Mouse (Mus musculus) heart, embryonic 11.5 days (tissue): ENCODE data around the gene Sprn. TPM values are rescaled to one million over a fixed set of nuclear protein-coding genes. Genes with fewer than 3 reads are reported as not detected.
A peak's percentile ranks its signal among the peaks of the same experiment; 100 is the strongest.

Experiments
- ATAC-seq: fragments of 200-750 bp; cut with Nextera tagmentation; replicated peaks from 2 replicates; pipeline ENCODE4 v1.8.0; 2017; ENCODE audit warnings: moderate library complexity; ENCODE audit not compliant: insufficient number of reproducible peaks, low FRiP score, low TSS enrichment
- H3K27ac ChIP-seq: fragments of 300-500 bp; sonication (generic); 2 replicates; pipeline ENCODE4 v1.5.1; 2014; ENCODE audit warnings: mild to moderate bottlenecking, low read depth, low read length
- H3K27me3 ChIP-seq: fragments of 300-500 bp; sonication (generic); 2 replicates; pipeline ENCODE4 v1.6.1; 2014; ENCODE audit warnings: mild to moderate bottlenecking, low read length, mixed read lengths; ENCODE audit not compliant: control insufficient read depth, insufficient read depth
- H3K36me3 ChIP-seq: fragments of 300-500 bp; sonication (generic); 2 replicates; pipeline ENCODE4 v1.6.1; 2014; ENCODE audit warnings: mild to moderate bottlenecking, low read length, moderate library complexity, mixed read lengths; ENCODE audit not compliant: control insufficient read depth, insufficient read depth
- H3K4me1 ChIP-seq: fragments of 300-500 bp; sonication (generic); 2 replicates; pipeline ENCODE4 v1.6.1; 2014; ENCODE audit warnings: low read length; ENCODE audit not compliant: control insufficient read depth, insufficient read depth
- H3K4me2 ChIP-seq: fragments of 300-500 bp; sonication (generic); 2 replicates; pipeline ENCODE4 v1.6.1; 2014; ENCODE audit warnings: mild to moderate bottlenecking, moderate library complexity
- H3K4me3 ChIP-seq: fragments of 300-500 bp; sonication (generic); 2 replicates; pipeline ENCODE4 v1.5.1; 2014; ENCODE audit warnings: low read depth, low read length
- H3K9ac ChIP-seq: fragments of 300-500 bp; sonication (generic); 2 replicates; pipeline ENCODE4 v1.6.1; 2014; ENCODE audit warnings: mild to moderate bottlenecking, low read depth, low read length, moderate library complexity
- H3K9me3 ChIP-seq: fragments of 300-500 bp; sonication (generic); replicated peaks from 2 replicates; pipeline ENCODE4 v1.6.1; 2016; ENCODE audit warnings: low read length; ENCODE audit not compliant: control insufficient read depth
- WGBS: fragments of 180-500 bp; shearing (Covaris S2); extraction: QIAGEN DNeasy Blood & Tissue Kit; methylation state at CpG from one replicate; pipeline ENCODE4 v1.1.7; 2014; ENCODE audit not compliant: insufficient replicate concordance; 5-methylcytosine and 5-hydroxymethylcytosine counted together
- polyA plus RNA-seq: library from polyadenylated mRNA; unstranded; fragments of >200 nt; fragmentation: Nextera tagmentation; extraction: Ambion mirVana; gene quantifications from 2 replicates; pipeline ENCODE4 v1.2.1, GENCODE M21; 2014

Gene Sprn
- polyA plus RNA-seq, 1 experiment from 2014 or later = 0.04 TPM

GRCm38 (mm10) chr7:140124382-140124781 is 30.3 kb downstream of the Sprn start:
- no peaks in the 10 kb centered on the region for H3K9me3 ChIP-seq
- no peak for ATAC-seq
- no peak overlapping the region for H3K27ac ChIP-seq
- H3K4me2 ChIP-seq = no peak overlapping the region
- H3K4me1 ChIP-seq = peaks cover 6% of the 10 kb centered on the region; the same call in 1 of the 2 replicates
- no peak overlapping the region for H3K4me3 ChIP-seq
- no peaks in the 10 kb centered on the region for H3K27me3 ChIP-seq
- H3K36me3 ChIP-seq = no peaks in the 10 kb centered on the region
- WGBS = 83% methylated on average over 1 of the region's 1 CpGs
- no peak overlapping the region for H3K9ac ChIP-seq

GRCm38 (mm10) chr7:140122765-140123164 is 31.9 kb downstream of the Sprn start:
- Histone ChIP-seq H3K4me2 (no peak overlapping the region), H3K4me3 (no peak overlapping the region), H3K9ac (no peak overlapping the region), H3K27me3 (no peaks in the 10 kb centered on the region), H3K4me1 (peaks cover 6% of the 10 kb centered on the region; the same call in 1 of the 2 replicates), H3K9me3 (no peaks in the 10 kb centered on the region), H3K36me3 (no peaks in the 10 kb centered on the region), H3K27ac (no peak overlapping the region)
- 25% methylated on average over 4 of the region's 4 CpGs for WGBS
- no peak for ATAC-seq

DNA sequence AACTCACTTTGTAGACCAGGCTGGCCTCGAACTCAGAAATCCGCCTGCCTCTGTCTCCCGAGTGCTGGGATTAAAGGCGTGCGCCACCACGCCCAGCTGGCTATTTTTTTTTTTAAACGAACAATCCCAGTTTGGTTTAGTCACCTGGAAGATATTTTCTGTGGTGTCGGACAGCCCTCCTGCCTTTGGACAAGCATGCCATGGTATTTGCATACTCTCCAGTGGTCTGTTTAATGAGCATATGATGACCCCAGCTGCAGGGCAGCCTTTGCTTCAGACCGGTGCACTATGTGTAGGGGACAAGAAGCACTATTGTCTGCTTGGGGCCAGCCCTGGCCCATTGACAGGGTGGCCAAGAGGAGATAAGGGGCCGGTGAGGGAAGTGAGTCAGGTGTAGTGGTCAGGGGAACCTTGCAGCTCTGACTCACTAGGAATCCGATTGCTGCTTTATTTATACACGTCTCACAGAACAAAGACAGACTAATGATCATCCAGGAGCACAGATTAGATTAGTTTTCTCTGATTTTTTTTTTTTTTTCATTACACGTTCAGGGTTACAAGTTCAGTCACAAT is 33.3 kb downstream of the Sprn start:
- 68% methylated on average over 13 of the region's 13 CpGs for WGBS
- Histone ChIP-seq H3K27me3 (no peaks in the 10 kb centered on the region), H3K9ac (no peak overlapping the region), H3K4me3 (no peak overlapping the region), H3K4me1 (no peaks in the 10 kb centered on the region), H3K27ac (no peak overlapping the region), H3K36me3 (no peaks in the 10 kb centered on the region), H3K9me3 (no peaks in the 10 kb centered on the region), H3K4me2 (no peak overlapping the region)
- no peak for ATAC-seq

DNA sequence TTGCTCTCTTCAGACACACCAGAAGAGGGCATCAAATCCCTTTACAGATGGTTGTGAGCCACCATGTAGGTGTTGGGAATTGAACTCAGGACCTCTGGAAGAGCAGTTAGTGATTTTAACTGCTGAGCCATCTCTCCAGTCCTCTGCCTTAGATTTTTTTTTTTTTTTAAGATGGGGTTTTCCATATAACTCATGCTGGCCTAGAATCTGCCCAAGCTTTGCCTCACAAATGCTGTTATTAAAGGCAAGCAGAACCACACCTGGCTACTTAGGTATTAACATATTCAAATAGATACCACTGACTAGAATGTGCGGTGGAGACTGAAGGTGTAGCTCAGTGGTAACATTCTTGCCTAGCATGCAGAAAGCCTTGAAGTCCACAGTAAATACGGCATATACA is 34.2 kb downstream of the Sprn start:
- Histone ChIP-seq H3K4me2 (no peak overlapping the region), H3K36me3 (no peaks in the 10 kb centered on the region), H3K27me3 (no peaks in the 10 kb centered on the region), H3K9ac (no peak overlapping the region), H3K4me1 (peaks cover 1% of the 10 kb centered on the region; the same call in 1 of the 2 replicates), H3K27ac (no peak overlapping the region), H3K4me3 (no peak overlapping the region), H3K9me3 (no peaks in the 10 kb centered on the region)
- ATAC-seq = no peak
- WGBS = 87% methylated on average over 2 of the region's 2 CpGs

GRCm38 (mm10) chr7:140116329-140117054 is 38.2 kb downstream of the Sprn start, which contains the start of gene Echs1:
TSS of gene Echs1 (minus strand) at chr7:140116476.
- Histone ChIP-seq H3K4me3 (peak within 1 kb of the TSS; percentile 80), H3K4me1 (peaks cover 3% of the 10 kb centered on the region; the same call in 1 of the 2 replicates), H3K9me3 (no peaks in the 10 kb centered on the region), H3K27me3 (no peaks in the 10 kb centered on the region), H3K9ac (peak within 1 kb of the TSS; percentile 92), H3K4me2 (peak within 1 kb of the TSS; percentile 93), H3K27ac (peak within 1 kb of the TSS; percentile 79), H3K36me3 (peaks cover 4% of the 10 kb centered on the region; the same call in 1 of the 2 replicates)
- ATAC-seq = peak; percentile 97
- 4% methylated on average over 28 of the region's 28 CpGs for WGBS

GRCm38 (mm10) chr7:140115583-140116328 is 38.9 kb downstream of the Sprn start, which contains the start of gene Paox:
TSS of gene Paox (plus strand) at chr7:140115799.
- Histone ChIP-seq H3K4me3 (peak within 1 kb of the TSS; percentile 80), H3K4me1 (peaks cover 3% of the 10 kb centered on the region; the same call in 1 of the 2 replicates)
- 2% methylated on average over 23 of the region's 23 CpGs for WGBS

GRCm38 (mm10) chr7:140111943-140112342 is 42.7 kb downstream of the Sprn start:
- Histone ChIP-seq H3K4me1 (peaks cover 3% of the 10 kb centered on the region; the same call in 1 of the 2 replicates), H3K9me3 (no peaks in the 10 kb centered on the region), H3K9ac (no peak overlapping the region), H3K4me3 (no peak overlapping the region), H3K36me3 (peaks cover 20% of the 10 kb centered on the region), H3K27me3 (no peaks in the 10 kb centered on the region), H3K4me2 (no peak overlapping the region), H3K27ac (no peak overlapping the region)
- ATAC-seq = no peak
- 65% methylated on average over 3 of the region's 3 CpGs for WGBS

More at GRCm38 (mm10) chr7:140115583-140116328, 38.9 kb downstream of the Sprn start, which contains the start of gene Paox:
- H3K27me3 ChIP-seq = no peaks in the 10 kb centered on the region
- H3K9ac ChIP-seq = peak within 1 kb of the TSS; percentile 92
- ATAC-seq = peak; percentile 77
- H3K9me3 ChIP-seq = no peaks in the 10 kb centered on the region
- peak within 1 kb of the TSS; percentile 79 for H3K27ac ChIP-seq
- peaks cover 10% of the 10 kb centered on the region for H3K36me3 ChIP-seq
- peak within 1 kb of the TSS; percentile 93 for H3K4me2 ChIP-seq

DNA sequence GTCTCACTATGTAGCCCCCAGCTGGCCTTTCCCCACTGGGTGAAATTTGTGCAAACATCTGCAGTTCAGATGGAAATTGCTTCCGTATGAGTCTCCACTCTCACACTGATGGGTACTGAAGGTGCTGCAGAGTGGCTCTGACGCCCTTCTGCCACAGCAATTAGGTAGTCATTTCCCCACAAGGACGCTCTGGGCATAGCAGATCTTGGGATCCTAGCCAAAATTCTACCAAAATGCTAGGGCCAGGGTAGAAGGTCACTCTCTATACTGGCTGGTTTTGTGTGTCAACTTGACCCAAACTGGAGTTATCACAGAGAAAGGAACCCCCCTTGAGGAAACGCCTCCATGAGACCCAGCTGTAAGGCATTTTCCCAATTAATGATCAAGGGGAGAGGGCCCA is 50.7 kb downstream of the Sprn start:
- H3K9ac ChIP-seq = no peak overlapping the region
- H3K9me3 ChIP-seq = no peaks in the 10 kb centered on the region
- H3K4me3 ChIP-seq = no peak overlapping the region
- no peak for ATAC-seq
- H3K4me1 ChIP-seq = peaks cover 5% of the 10 kb centered on the region
- H3K27me3 ChIP-seq = no peaks in the 10 kb centered on the region
- H3K4me2 ChIP-seq = no peak overlapping the region
- WGBS = 77% methylated on average over 4 of the region's 4 CpGs
- H3K36me3 ChIP-seq = peaks cover 4% of the 10 kb centered on the region; the same call in 1 of the 2 replicates
- no peak overlapping the region for H3K27ac ChIP-seq
